Mouse (Mus musculus) CH12.LX (cell line): ENCODE data around the gene Mctp2. TPM values are rescaled to one million over a fixed set of nuclear protein-coding genes. Genes with fewer than 3 reads are reported as not detected.
A peak's percentile ranks its signal among the peaks of the same experiment; 100 is the strongest.

Source experiments
- DNase-seq: peaks from one replicate; pipeline ENCODE4 v3.0.0-alpha.2; 2013; ENCODE audit errors: extremely low read depth
- H3K27ac ChIP-seq: 2 replicates; pipeline ENCODE4 v1.5.1; 2012; ENCODE audit warnings: low read depth, mild to moderate bottlenecking, control low read depth, moderate library complexity; ENCODE audit not compliant: insufficient read depth
- H3K27me3 ChIP-seq: replicated peaks from 2 replicates; pipeline ENCODE3; 2012; ENCODE audit warnings: inconsistent platforms
- H3K36me3 ChIP-seq, 2 experiments: replicated peaks in 1 of 2; 2 replicates each; pipeline versions ENCODE3 to v1.6.1; 2012; ENCODE audit warnings: inconsistent platforms in 1 of 2, low read length in 1 of 2, mild to moderate bottlenecking in 1 of 2, mixed read lengths in 1 of 2, moderate library complexity in 1 of 2; ENCODE audit not compliant: control insufficient read depth in 1 of 2, insufficient read depth in 1 of 2
- H3K4me1 ChIP-seq, 2 experiments: 2 replicates each; pipeline ENCODE4 v1.6.1; 2012; ENCODE audit warnings: inconsistent platforms in 1 of 2, moderate library complexity in 1 of 2; ENCODE audit not compliant: insufficient read depth in 2 of 2, control insufficient read depth in 1 of 2
- H3K4me2 ChIP-seq: 2 replicates; pipeline ENCODE4 v1.6.1; 2012; ENCODE audit warnings: low read depth, mild to moderate bottlenecking, control low read depth; ENCODE audit not compliant: poor library complexity, insufficient read depth, severe bottlenecking
- H3K4me3 ChIP-seq, 3 experiments: fragments of 150-350 bp in 1 of 3; sonication (generic) in 1 of 3; replicated peaks in 1 of 3; 2 replicates each; pipeline versions ENCODE3 to v1.5.1; 2011 to 2012; ENCODE audit warnings: low read depth in 2 of 3, low read length in 2 of 3, mild to moderate bottlenecking in 2 of 3, moderate library complexity in 2 of 3, control low read depth in 1 of 3, improper control_type of control experiment in 1 of 3, inconsistent platforms in 1 of 3, mixed read lengths in 1 of 3; ENCODE audit not compliant: poor library complexity in 1 of 3
- H3K79me2 ChIP-seq: replicated peaks from 2 replicates; pipeline ENCODE4 v1.6.1; 2012; ENCODE audit warnings: mild to moderate bottlenecking, moderate library complexity; ENCODE audit not compliant: control insufficient read depth, poor library complexity, insufficient read depth, severe bottlenecking; ENCODE audit errors: extremely low read depth
- H3K9ac ChIP-seq: 2 replicates; pipeline ENCODE4 v1.6.1; 2012; ENCODE audit warnings: low read depth, mild to moderate bottlenecking, control low read depth, moderate library complexity; ENCODE audit not compliant: insufficient read depth
- H3K9me3 ChIP-seq: replicated peaks from 2 replicates; pipeline ENCODE3; 2012; ENCODE audit warnings: low read length, inconsistent platforms, mixed read lengths
- CTCF ChIP-seq, 2 experiments: IDR thresholded peaks in 1 of 2; conservative IDR thresholded peaks in 1 of 2; 2 replicates each; pipeline ENCODE4 v1.5.1; 2011 to 2012; ENCODE audit warnings: low read depth in 2 of 2, low read length in 2 of 2, improper control_type of control experiment in 1 of 2, inconsistent platforms in 1 of 2, mild to moderate bottlenecking in 1 of 2, moderate library complexity in 1 of 2
- GABPA ChIP-seq: IDR thresholded peaks from 2 replicates; pipeline ENCODE4 v1.6.1; 2012; ENCODE audit warnings: low read depth, low read length, improper control_type of control experiment, inconsistent platforms; ENCODE audit not compliant: insufficient replicate concordance
- IRF4 ChIP-seq: IDR thresholded peaks from 2 replicates; pipeline ENCODE4 v1.6.1; 2014; ENCODE audit warnings: low read depth, mild to moderate bottlenecking, inconsistent platforms, low read length, improper control_type of control experiment
- JUND ChIP-seq: conservative IDR thresholded peaks from 2 replicates; pipeline ENCODE4 v1.6.1; 2011; ENCODE audit warnings: low read depth, low read length, improper control_type of control experiment
- MAFK ChIP-seq: IDR thresholded peaks from 2 replicates; pipeline ENCODE4 v1.6.1; 2011; ENCODE audit warnings: low read length, improper control_type of control experiment; ENCODE audit not compliant: insufficient replicate concordance
- MAX ChIP-seq: IDR thresholded peaks from 2 replicates; pipeline ENCODE4 v1.6.1; 2011; ENCODE audit warnings: low read length, improper control_type of control experiment
- MXI1 ChIP-seq: IDR thresholded peaks from 2 replicates; pipeline ENCODE4 v1.6.1; 2011; ENCODE audit warnings: mild to moderate bottlenecking, low read depth, low read length, improper control_type of control experiment
- POLR2A ChIP-seq: IDR thresholded peaks from 2 replicates; pipeline ENCODE4 v1.6.1; 2011; ENCODE audit warnings: low read depth, mild to moderate bottlenecking, improper control_type of control experiment, low read length
- RAD21 ChIP-seq: IDR thresholded peaks from 2 replicates; pipeline ENCODE4 v1.6.1; 2011; ENCODE audit warnings: low read depth, mild to moderate bottlenecking, low read length, improper control_type of control experiment, moderate library complexity
- SMC3 ChIP-seq: IDR thresholded peaks from 2 replicates; pipeline ENCODE4 v1.6.1; 2011; ENCODE audit warnings: low read depth, low read length, improper control_type of control experiment
- UBTF ChIP-seq: IDR thresholded peaks from 2 replicates; pipeline ENCODE4 v1.6.1; 2012; ENCODE audit warnings: low read depth, mild to moderate bottlenecking, inconsistent platforms, low read length, improper control_type of control experiment, moderate library complexity
- ZC3H11A ChIP-seq: IDR thresholded peaks from 2 replicates; pipeline ENCODE4 v1.6.1; 2012; ENCODE audit warnings: low read depth, mild to moderate bottlenecking, inconsistent platforms, low read length, improper control_type of control experiment
- ZKSCAN1 ChIP-seq: IDR thresholded peaks from 2 replicates; pipeline ENCODE4 v1.6.1; 2012; ENCODE audit warnings: low read depth, inconsistent platforms, low read length, improper control_type of control experiment, borderline replicate concordance
- dilution Hi-C: fragments of 300-500 bp; cut with MboI; formaldehyde crosslinking; loops from 2 replicates; pipeline ENCODE4 v1.14.3; 2020; ENCODE audit warnings: low sequenced_read_pairs; ENCODE audit not compliant: extremely low pct_unique_long_range_greater_than_20kb, extremely low pct_ligation_motif_present
- in situ Hi-C: fragments of 300-500 bp; cut with MboI; formaldehyde crosslinking; loops from 3 replicates; pipeline ENCODE4 v1.14.3; 2019; ENCODE audit warnings: low sequenced_read_pairs, low pct_ligation_motif_present, low pct_unique_long_range_greater_than_20kb, mixed read lengths
- polyA plus RNA-seq: library from polyadenylated mRNA; unstranded; fragments of >175 nt; gene quantifications from 2 replicates; pipeline ENCODE4 v1.2.1, GENCODE M21; 2012; ENCODE audit warnings: low read depth; ENCODE audit not compliant: insufficient read length
- total RNA-seq, 2 experiments: library from RNA; depleted of rRNA; stranded (reverse); fragments of 300-350 nt in 1 of 2; fragments of >200 nt in 1 of 2; gene quantifications; 2 replicates each; pipeline ENCODE4 v1.2.3; 2012 to 2014

Mctp2 gene
- total and polyA plus RNA-seq, 3 experiments = 0.23 to 0.48 (median 0.38) TPM

DNA sequence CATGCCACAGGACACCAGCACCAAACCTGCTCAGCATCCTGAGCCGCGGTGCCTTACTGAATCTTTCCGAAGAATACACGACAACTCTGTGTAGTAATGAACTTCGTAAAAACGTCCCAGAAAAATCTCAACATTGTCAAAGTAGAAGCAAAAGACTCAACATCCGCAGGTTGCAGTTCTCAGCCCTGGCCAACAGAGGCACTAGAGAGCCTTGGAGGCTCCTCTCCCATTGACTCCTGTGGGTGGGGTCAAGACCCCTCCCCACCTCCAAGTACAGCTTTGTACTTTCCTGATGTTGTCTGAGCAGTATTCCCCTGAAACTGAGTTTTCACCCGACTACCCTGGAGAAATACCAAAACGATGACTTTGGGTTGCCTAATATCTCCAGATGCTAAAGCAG, 65.1 kb downstream of the Mctp2 start:
- Histone ChIP-seq H3K36me3 (no peaks in the 10 kb centered on the region), H3K9me3 (no peaks in the 10 kb centered on the region), H3K27me3 (no peaks in the 10 kb centered on the region), H3K27ac (no peak overlapping the region), H3K4me3 (no peak overlapping the region), H3K79me2 (no peaks in the 10 kb centered on the region), H3K4me1 (no peaks in the 10 kb centered on the region; a peak in 1 of 4 replicates), H3K4me2 (no peak overlapping the region), H3K9ac (no peak overlapping the region)
- in situ Hi-C loops = loop anchor here (25.0 kb wide), 1 partner anchor 121 kb away; no protein-coding TSS in a partner anchor
- TF ChIP-seq MAX = no peak
- peak; percentile 25 to 70; a peak in 3 of 4 replicates for TF ChIP-seq CTCF (conservative IDR thresholded peaks at IDR 0.05 in 1 of 2, IDR thresholded peaks at IDR 0.05 in 1 of 2; ENCODE audit: low read depth in 2 of 2, low read length in 2 of 2)
- dilution Hi-C loops = no loop called here
- no peak for DNase-seq

DNA sequence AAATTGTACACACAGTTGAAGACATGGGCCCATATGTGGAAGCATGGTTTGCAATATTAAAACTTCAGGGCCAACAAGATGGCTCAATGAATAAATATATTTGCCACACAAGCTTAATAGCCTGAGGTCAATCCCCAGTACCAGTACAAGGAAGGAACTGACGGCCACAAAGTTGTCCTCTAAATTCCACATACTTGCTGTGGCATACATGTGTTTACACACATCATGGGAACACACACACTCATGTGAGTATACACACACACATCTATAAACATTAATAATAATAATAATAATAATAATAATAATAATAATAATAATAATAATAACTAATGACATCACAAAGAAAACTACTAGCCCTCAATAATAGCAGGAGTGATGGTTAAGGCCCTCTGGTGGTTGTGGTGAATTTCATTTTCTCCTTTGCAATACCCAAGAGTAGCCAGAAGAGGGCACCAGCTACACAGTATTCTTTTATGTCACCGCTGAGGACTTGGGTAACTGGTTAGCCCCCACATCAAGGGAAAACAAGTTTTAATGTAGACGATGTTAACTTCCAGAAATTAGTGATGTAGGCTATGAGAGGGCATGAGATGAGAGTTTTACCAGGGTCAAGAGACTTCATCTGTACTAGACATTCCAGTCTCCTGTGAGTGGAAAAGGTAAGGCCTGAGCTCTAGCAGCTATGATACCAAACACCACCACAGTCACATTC, 66.5 kb downstream of the Mctp2 start:
- H3K9me3 ChIP-seq = no peaks in the 10 kb centered on the region
- DNase-seq = peak; percentile 65
- dilution Hi-C loops = no loop called here

DNA sequence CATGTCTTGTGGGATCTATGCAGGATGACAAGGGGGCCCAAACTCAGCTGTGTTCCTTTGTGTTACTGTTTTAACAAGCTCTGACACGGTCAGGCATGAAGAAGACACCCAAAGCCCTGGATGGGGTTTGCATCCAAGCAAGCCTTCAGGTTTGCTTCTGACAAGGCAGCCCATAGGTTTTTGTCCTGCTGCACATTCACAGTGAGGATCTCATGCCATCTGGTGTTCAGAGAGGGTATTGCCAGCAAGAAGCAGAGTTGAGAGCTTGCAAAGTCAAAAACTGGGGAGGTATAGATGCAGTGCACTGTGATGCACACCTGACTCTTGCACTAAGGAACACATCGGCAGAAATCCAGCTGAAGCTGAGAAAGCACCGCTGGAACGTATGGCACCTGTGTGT, 67.8 kb downstream of the Mctp2 start:
- TF ChIP-seq UBTF (no peak), RAD21 (peak; percentile 61), MAFK (no peak), CTCF (conservative IDR thresholded peaks at IDR 0.05 in 1 of 2, IDR thresholded peaks at IDR 0.05 in 1 of 2; ENCODE audit: low read depth in 2 of 2, low read length in 2 of 2) (peak; percentile 54 to 77; a peak in 3 of 4 replicates), SMC3 (peak; percentile 46)
- Histone ChIP-seq H3K9ac (no peak overlapping the region), H3K4me1 (no peaks in the 10 kb centered on the region; a peak in 1 of 4 replicates), H3K79me2 (no peaks in the 10 kb centered on the region), H3K4me2 (no peak overlapping the region), H3K27me3 (no peaks in the 10 kb centered on the region), H3K27ac (no peak overlapping the region), H3K9me3 (no peaks in the 10 kb centered on the region), H3K36me3 (no peaks in the 10 kb centered on the region), H3K4me3 (no peak overlapping the region)
- dilution Hi-C loops (no loop called here), in situ Hi-C loops (loop anchor here (25.0 kb wide), 1 partner anchor 124 kb away; no protein-coding TSS in a partner anchor)
- peak; percentile 65 for DNase-seq

More for the DNA sequence above, 66.5 kb downstream of the Mctp2 start:
- H3K4me1 ChIP-seq = no peaks in the 10 kb centered on the region; a peak in 1 of 4 replicates
- H3K4me3 ChIP-seq = no peak overlapping the region
- H3K4me2 ChIP-seq = no peak overlapping the region
- H3K9ac ChIP-seq = no peak overlapping the region
- no peaks in the 10 kb centered on the region for H3K79me2 ChIP-seq
- no peaks in the 10 kb centered on the region for H3K27me3 ChIP-seq
- H3K27ac ChIP-seq = no peak overlapping the region
- peak; percentile 29; the same call in 1 of the 2 replicates for TF ChIP-seq ZC3H11A
- no peak for TF ChIP-seq JUND
- TF ChIP-seq MXI1 = no peak
- TF ChIP-seq RAD21 = peak; percentile 68
- TF ChIP-seq GABPA = no peak
- TF ChIP-seq IRF4 = no peak
- TF ChIP-seq POLR2A = no peak
- TF ChIP-seq SMC3 = peak; percentile 57
- TF ChIP-seq CTCF (conservative IDR thresholded peaks at IDR 0.05 in 1 of 2, IDR thresholded peaks at IDR 0.05 in 1 of 2; ENCODE audit: low read depth in 2 of 2, low read length in 2 of 2) = peak; percentile 84 to 94
- TF ChIP-seq ZKSCAN1 = no peak
- in situ Hi-C loops = loop anchor here (25.0 kb wide), 1 partner anchor 122 kb away; no protein-coding TSS in a partner anchor
- H3K36me3 ChIP-seq = no peaks in the 10 kb centered on the region
